Mouse (Mus musculus) lung, adult 18-20 months (tissue): Measurements from ENCODE around the gene Pias1.
"Not testable (repeated sequence)": the region's sequence is repeated elsewhere in the genome, so short reads cannot be mapped to it uniquely, and the experiment has no call there.

Experiments
- DNase-seq, 2 experiments: peaks; one replicate each; pipeline ENCODE4 v3.0.0; 2022; ENCODE audit warnings: mixed read lengths in 2 of 2

Gene Pias1

DNA sequence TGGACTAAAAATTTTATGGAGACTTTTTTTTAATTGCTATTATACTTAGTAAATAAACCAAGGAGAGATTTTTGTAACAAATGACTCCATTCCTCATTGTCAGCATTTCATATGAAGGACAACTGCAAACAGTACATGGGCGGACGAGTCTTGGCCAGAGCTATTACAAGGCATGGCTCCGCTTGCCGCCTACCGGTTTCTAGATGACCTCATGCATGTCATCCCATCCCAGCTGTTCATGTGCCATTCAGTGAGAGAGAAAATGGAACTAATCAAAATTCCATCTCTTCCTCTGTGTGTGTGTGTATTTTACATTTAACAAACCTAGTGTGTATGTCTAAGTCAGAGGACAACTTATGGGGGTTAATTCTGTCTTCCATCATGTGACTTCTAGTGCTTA, 51.9 kb downstream of the Pias1 start:
- no peak for DNase-seq

DNA sequence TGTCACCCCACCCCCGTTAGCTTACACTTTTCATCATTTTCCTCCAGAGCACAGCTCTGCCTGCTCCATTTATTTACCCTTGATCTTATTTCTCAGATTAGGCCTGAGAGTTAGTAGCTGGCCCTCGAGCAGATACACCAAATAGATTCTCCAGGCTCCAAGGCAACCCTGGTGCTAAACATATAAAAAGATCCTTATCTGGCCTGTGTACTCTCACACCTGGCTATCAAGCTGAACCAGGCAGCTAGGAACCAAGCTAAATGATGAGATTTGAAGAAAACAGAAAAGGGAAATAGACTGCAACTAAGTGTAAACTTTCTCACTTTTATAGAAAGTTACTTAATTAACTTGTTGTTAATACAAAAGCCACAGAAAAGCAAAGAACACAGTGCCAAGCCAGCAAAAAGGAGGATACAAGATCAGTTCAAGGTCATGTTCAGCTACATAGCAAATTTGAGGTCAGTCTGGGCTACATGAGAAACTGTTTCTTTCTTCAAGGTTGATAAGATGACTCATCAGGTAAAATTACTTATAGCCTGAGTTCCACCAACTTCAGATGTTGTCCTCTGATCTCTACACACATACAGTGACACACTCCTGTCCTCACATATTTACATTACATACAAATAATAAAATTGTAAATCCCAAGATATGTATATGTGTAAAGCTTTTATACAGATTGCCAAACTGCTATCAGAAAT, 52.9 kb downstream of the Pias1 start:
- no peak for DNase-seq

DNA sequence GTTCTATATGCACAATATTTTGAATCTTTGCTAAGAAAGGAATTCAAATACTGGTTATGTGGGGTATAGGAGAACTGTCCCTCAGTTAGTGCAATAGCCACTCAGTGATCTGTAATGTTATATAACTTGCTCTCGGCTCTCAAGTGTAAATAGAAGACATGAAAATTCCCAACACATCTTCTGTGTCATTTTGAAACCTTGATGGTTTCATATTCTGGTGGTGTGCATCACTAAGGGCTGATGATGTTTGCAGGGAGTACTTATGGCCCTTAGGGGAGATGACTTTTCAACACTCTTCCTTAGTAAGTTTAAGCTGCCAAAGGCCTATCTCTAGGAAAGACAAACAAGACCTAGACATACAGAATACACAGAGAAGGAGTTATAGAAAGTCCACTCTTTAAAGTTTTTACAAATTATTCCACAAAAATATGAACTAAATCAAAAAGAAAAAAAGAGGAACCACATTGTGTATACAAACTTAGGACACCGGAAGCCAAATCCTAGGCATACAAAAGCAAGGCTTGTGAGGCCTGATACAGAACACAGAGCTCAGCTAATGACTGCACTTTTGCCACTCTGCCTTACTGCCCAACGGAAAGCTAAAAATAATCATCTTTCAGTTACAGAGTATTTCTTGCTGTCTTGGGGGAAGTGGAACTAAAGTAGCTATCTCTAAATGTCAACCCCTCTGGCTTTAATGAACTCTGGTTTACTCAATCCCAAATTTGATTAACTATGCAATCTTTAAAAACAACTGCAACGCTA, 55.0 kb downstream of the Pias1 start:
- DNase-seq = no peak

DNA sequence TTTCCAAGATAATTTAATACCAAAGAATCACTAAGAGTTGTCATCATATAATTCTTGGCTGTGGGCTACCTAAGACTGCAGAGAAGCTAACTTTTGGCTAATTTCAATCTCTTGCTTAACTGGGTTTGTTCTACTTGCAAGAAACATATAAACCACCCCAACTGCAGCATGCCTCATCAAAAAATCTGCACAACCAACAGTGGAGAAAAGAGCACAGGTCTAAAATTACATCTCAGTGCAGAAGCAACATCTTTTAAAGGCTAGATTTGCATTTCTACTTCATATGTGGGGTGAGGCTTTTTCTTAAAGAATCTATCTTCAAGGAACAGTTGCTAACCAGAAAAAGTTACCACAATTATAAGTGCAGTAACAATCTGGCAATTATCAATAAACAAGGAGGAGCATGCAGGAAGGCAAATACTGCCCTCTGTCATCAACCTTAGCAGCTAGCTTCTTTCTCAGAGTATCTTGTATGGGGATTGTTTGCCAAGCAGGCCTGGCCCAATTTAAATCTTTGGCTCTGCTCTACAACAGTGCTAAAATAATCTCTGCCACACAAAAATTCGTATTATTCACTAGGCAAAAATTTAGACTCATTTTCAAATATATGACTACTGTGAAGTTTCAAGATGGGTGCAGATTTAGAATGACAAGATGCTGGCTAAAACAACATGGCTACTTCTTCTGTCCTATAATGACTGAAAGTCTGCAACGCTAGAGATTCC, 62.7 kb downstream of the Pias1 start:
- no peak for DNase-seq

DNA sequence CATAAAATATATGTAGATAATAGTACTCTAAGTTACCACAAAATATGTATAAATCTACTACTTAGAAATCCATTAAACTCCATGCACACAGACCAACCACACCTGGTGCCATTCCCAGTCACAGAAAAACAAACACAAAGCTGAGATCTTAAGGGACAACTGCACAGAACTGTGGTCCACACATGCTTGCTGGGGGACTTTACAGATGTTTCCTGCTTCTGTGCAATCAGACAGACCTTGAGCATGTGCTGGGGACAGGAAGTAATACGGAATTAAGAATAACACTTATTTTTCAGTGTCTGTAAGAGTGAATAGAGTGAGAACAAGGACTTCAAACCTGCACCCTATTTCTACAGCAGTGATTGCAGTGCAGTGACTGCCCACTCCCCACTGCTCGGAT, 66.8 kb downstream of the Pias1 start:
- no peak for DNase-seq

DNA sequence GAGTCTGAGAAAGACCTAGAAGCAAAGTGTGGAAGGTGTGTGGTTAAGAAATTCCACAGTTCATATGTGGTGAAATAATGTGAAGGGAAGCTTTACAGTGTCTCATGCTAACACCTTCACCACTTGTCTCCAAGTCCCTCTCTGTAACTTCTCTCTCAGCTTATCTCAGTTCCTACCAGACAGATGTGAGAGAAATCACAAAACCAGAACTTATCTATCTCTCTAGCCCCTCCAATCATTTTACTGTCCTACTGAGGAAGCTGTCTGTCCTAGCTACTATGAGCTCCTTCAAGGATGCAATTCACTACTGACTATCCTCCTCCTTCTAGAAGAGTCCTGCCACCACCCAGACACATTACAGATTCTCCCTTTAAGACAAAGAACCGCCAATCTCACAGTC, 70.7 kb downstream of the Pias1 start:
- no peak for DNase-seq

DNA sequence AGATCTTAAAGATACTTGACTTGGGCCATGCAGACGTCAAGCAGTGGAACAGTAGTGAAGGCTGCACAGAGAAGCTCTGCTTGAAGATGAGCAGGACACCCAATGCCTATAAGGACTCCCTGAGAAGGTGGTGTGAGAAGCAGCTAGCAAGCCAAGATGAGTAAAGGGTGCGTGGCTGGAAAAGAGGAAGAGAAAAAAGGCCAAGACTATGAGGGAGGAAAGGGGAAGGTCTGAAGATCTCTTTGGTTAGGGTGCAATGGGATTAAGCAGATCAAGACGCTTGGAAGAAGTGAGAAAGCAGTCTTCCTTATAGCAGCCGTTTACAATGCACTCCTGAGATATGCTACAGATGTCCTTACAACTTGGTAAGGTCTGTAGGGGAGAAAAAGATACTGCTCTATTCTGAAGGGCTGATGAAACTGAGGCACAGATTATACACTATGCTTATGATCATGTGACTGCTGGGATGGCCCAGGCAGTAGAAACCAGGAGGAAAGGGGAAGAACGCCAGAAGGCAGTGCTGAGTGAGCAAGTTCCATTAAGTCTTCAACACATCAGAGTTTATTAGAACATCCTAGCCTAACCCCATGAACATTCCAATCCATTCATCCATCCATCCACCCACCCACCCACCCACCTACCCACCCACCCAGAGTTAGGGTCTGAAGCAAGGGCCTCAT, 74.2 kb downstream of the Pias1 start:
- no peak for DNase-seq

DNA sequence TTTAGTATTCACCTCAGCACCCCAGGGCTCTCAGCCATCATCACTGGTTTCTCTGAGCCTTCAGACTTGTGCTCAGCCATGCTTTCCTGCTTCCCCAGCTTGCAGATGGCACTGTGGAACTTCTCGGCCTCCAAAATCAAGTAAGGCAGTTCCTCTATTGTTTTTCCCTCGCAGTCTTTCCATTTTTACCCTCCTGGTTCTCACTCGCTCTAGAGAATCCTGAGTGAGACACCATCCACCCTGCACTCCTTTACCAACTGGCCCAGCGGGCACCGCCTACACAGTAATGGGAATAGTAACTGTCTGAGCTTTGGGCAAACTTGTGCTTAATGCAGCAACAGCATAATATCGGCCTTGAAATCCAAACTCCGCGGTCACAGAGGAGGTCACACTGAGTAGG, 82.7 kb downstream of the Pias1 start:
- DNase-seq = no peak

DNA sequence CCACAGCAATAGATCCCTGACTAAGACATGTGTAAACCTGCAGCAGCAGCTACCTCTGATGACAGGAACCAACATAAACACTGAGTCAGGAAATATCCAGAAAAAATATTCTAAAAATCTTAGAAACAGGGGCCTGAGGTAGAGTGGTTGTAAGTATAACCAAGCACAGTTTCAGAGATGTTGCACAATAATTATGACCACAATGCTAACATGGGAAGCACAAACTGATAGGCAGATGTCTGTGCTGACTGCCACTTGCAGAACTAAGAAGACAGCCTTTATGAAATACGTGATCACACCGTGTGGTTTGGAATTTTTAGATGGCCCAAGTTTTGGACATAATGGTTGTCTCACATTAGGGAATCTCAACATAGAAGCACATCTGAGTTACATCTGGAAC, 83.9 kb downstream of the Pias1 start:
- DNase-seq = no peak

DNA sequence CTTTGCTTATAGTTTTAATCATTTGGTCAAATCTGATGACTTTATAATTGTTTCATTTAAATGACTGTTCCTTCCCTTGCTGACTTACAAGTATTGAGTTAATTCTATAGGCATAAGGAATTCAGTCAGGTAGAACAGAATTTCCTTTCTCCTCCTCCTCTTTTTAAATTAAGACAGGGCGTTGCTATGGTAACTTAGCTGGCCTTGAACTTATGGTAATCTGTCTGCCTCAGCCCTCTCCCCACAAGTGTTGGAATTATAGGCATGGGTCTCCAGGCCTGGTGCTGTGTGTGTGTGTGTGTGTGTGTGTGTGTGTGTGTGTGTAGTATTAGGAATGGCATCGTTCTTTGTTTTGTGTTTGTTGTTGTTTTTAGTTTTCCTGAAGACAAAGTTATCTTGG, 86.0 kb downstream of the Pias1 start:
- no peak for DNase-seq

DNA sequence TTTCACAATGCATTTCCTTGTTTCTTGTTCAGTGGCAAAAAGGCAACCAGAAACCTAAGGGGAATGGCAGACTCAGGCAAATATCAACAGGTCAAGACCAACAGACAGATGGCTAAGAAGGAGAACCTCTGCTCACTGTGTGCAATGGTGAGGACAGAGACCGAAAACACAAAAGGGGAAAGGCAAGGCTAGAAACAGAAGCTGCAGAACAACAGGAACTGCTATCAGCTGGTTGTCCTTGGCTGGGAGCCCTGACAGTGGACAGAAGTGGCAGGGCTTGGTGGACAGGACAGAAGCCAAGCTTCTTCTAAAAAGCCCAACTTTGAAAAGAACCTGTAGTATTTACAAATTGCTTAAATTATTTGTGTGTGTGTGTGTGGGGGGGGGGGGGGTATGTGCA, 93.2 kb downstream of the Pias1 start:
- DNase-seq = peak in 1 of 2 experiments; percentile 21

DNA sequence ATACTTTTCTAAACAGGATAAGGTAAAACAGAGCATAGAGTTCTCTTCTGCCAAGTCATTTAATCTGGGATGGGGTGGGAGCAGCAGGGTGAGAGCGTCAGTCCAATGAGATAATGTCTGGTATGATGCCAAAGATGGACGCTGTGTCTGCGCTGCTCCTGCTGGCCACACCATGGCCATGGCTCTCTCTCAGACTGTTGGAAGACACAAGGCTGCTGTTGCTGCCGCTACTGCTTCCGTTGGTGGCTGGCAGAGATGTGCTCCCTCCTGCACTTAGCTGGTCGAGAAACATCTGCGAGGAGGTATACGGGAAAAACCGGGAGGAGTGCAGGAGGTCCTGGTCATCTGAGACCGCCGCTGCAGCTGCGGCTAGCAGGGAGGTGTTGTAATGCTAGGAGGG, 105.9 kb downstream of the Pias1 start:
- peak; percentile 24 to 44 for DNase-seq

DNA sequence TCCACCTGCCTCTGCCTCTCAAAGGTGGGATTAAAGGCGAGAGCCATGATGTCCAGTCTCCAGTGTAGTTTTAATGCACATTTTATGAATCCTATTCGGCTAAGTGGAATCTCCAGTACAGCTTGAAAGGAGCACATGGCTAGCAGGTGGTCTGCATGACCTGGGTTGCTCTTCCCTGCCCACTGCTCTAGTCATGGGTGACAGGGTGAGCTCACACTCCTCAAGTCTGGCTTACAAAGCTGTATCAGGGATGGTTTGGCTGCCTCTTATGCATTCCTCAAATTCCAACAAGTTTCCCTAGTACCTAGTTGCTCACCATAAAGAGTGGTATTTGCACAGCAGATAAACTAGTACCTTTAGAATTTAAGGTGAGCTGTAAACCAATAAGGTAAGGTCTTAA, 109.9 kb downstream of the Pias1 start:
- DNase-seq = no peak

DNA sequence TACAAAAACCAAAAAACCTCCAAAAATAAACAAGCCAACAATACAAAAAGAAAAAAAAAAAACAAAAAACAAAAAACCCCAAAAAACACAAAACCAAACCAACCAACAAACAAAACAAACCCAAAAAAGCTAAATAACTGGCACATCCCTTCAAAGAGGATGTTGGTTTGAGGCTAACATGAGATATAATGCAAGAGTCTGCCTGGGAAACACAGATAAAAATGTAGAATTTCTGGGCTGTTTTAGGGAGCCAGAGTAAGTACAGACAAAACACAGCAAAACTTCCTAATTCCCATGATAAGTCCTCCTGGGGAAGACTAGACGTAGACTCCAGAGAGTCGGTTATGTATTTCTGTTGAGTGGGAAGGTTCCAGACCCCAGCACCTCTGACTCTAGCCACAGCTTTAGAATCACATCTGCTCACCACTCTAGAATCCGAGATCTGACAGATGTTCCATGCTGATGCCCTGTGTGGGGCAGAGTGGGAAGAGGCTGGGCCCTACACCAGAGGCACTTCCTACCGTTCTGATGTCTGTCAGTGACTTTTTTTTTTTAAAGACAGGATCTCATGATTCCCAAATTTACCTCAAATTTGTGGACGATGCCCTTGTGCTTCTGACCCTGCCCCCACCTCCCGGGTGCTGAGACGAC, 110.6 kb downstream of the Pias1 start:
- DNase-seq = no peak

DNA sequence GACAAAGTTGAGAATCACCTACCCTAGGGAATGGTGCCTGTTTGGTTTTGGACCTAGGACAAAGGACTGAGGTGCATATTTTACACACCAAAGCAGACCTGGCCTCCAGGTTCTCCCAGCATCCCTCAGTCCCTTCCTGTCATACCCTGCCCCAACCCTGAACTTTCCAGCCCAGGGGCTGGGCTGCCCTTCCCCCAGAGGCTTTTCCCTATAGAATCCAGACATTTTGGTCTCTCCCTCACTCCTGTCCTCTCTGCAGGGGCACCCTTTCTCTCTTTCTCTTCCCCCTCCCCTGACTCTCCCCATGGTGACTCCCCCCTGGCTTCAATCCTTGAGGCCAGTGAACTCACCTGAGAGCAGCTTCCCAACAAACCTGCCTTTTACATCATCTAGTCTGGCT, 117.0 kb downstream of the Pias1 start:
- no peak for DNase-seq

DNA sequence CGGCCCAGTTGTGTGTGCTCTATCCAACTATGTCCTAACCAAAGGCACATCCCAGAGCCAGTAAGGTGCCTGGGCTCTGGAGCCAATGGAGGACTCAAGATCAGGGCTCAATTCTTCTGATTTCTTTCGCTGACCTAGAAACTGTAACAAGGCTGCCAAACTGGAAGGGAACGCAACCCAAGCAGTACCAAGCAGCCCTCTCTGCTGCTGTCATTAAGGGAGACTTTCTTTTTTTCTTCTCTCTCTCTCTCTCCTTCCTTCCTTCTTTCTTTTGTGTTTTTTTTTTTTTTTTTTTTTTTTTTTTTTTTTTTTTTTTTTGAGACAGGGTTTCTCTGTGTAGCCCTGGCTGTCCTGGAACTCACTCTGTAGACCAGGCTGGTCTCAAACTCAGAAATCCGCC, 118.5 kb downstream of the Pias1 start:
- DNase-seq = not testable (repeated sequence)

DNA sequence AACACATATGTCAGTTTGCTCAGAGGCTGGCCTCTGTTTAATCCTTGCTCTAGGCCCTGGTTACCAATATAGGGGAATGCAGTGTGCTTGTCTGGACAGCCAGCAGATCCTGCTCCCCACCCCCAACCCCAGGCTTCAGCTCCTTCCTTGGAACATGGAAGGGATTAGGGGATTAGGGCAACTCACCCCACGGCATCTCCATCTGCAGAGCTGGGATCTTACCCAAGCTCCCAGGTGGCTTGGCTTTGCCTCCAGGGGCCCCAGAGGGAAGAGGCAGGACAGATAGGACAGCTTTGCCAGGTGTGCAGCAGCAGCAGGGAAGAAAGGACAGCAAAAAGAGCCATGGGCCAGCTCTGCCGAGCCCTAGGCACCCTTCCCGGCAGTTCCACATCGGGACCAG, 126.9 kb downstream of the Pias1 start:
- no peak for DNase-seq

DNA sequence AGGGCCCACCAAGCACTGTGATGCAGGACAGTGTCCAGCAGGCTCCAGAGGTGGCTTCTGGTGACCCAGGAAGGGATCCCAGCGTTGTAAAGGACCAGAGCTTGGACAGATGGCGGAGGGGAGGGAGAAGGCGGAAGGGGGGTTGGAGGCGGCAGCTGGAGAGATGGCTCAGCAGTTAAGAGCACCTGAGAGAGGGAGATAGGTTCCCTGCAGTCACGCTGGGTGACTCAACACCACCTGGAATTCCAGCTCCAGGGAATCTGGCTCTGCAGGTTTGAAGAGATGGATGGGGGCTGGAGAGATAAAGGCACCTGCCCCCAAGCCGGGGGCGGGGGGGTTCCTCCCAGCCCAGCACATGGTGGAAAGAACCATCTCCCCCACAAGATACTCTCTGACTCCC, 127.6 kb downstream of the Pias1 start:
- not testable (repeated sequence) for DNase-seq

DNA sequence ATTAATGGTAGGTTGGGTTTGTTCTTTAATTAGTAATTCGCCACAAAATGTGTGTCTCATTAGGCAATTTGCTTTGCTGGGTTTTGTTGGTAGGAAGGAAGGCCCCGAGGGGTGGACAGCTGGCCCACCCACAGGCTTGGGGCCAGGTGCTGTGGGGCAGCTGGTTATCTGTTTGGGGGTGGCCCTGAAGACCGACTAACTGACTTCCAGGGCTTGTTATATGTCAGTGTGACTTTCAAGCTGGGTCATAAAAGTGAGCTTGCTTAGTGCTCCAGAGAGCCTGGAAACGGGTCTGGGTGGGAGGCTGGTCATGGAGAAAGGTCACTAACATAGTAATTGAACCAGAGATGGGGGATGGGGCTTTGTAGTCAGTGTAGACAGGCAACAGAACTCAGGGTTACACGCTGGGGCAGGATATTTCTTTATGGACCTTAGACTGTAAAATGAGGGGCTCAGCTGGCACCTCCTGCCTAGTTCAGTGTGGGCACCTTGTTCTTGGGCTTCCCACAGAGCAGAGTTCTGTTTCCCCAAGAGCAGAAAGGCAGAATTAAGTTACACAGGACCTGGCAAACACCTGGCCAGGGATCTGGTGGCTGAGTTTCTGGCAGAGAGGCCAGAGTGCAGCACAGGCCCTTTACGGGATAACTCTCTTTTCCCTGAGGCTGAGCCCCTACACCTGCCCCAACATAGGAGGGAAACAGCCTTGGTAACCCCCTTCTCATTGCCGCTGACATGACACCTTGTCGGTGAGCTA, 129.3 kb downstream of the Pias1 start:
- DNase-seq = no peak

DNA sequence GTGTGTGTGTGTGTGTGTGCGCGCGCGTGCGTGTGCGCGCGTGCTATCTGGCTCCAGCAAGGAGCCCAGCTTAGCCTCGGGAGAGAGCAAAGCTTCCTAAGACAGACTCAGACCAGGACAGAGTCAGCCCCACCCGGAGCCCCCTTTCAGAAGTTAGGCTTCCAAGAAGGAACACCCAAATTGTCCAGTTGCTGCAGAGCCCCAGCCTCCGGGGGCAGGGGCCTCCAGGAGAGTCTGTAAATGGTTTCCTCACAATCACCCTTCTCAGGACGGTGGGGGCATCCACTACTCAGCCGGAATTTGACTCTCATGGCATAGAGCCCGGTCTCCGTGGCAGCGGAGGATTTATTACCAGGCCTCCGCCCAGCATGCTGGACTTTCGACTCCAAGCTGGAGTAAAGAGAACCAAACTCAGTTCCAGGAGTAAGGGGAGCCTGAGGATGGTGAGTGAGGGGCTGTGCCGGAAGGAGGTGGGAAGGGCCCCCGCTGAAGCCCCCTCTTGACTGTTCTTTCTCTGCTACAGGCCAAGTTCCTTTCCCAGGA, 129.9 kb downstream of the Pias1 start, which contains the start of gene Calml4:
Calml4 (plus strand) TSS at position 362 of the 543 bp plus-strand sequence.
- DNase-seq = peak; percentile 79 to 85

DNA sequence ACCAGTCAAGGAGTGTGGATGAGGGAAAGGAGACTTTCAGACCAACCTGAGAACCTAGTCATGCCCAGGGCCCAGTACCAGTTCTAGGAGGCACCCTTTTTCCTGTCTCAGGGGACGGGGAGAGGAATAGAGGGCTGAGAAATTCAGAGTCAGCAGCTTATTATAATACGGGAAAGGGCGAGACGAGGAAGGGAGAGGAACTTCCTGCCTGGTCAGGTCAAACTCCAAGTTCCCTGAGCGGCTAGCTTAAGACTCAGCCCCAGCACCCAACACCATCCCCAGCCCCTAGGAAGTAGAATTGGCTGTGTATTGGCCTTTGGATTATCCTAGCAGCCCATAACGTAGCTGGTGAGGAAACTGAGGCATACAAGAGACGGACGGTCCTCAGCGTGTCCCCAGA, 130.5 kb downstream of the Pias1 start:
- peak in 1 of 2 experiments; percentile 33 for DNase-seq

DNA sequence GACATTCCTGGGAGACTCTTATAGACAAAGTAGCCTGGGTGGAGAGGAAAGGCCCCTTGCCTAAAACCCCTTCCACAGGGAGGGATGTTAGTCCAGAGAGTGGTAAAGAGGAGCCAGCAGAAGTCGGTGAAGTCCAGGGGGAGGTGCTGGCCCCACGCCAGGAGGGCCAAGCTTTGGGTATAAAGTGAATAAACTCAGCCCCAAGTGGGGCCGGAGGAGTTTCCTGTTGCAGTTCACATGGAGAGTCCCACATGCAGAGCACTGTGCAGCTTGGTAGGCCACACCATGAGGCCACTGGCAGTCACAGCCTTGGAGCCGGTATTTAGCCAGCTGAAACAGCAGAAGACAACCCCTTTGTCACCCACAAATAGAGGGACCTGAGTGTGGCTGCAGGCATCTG, 133.2 kb downstream of the Pias1 start:
- DNase-seq = no peak
